Mouse (Mus musculus) cerebellum, adult 9-11 months (tissue): Measurements from ENCODE around the gene Ndufa13.
A peak's percentile ranks its signal among the peaks of the same experiment; 100 is the strongest.

Source experiments
- DNase-seq: peaks from one replicate; pipeline ENCODE4 v3.0.0; 2022

Ndufa13 gene

DNA sequence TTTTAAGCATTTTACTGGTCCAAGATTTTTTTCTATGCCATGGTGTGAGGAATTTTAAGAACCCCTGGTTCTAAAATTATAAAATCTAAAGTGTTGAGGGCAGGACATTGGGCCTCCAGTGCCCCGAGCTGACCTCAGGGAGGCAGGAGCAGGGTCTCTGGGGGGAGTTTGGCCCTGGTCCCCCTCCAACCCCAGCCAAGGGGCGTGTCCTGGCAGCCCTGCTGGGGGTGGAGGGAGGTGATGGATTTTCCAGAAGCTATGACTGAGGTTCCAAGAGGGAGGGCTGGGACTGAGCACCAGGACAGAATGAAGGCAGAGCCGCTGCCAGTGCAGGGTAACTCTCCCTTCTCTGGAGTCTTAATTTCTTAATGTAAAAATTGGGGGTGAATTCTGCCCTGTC, 24.4 kb downstream of the Ndufa13 start:
- no peak for DNase-seq

DNA sequence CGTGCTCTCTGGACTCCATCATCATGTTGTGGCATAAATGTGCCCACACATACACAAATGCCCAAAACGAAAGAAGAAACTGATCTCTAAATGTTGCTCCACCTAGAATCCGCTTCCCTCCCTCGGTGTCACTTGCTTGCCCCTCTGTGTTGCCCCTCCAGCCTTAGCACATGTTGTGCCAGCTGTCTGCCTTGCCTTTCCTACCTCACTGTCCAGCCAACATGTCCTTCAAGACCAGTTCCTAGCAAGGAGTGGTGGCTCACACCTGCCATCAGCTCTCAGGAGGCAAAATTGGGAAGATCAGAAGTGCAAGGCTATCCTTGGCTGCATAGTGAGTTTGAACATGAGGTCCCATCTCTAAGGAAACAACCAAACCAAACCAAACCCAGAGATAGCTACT, 25.0 kb downstream of the Ndufa13 start:
- no peak for DNase-seq

DNA sequence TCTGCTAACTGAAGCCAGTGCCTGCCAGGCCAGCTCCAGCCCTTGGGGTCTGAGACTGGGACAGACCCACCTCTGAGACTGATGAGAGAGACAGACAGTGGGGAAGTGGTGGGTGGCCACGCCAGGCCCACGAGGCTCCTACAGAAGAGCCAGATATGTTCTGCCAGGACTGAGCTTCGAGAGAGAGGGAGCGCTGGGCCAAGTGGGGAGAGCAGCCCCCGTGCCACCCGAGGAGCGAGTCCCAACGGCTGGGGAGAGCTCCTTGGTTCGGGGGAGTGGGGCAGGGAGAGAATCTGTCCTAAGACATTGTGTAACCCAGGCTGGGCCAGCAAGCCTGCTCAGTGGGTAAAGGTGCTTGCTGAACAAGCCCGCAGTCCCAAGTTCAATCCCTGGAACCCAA, 25.4 kb downstream of the Ndufa13 start:
- no peak for DNase-seq

DNA sequence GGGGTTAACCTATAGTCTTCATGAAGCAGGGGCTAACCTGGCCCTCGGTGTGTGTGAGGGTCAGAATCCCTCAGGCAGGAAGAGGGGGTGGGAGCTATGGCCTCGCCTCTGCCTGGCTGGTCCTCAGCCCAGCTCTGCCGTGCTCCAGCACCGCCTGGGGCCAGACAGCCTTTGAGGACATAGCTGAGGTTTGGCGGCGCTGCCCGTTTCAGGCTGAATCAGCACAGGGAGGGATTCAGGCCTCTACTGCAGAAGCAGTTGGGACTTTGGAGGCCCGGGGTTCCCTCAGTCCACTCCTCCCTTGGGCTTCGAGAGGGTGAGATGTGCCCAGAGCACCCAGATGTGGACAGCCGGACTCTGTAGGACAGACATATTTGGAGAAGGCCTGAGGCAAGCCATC, 26.3 kb downstream of the Ndufa13 start:
- no peak for DNase-seq

DNA sequence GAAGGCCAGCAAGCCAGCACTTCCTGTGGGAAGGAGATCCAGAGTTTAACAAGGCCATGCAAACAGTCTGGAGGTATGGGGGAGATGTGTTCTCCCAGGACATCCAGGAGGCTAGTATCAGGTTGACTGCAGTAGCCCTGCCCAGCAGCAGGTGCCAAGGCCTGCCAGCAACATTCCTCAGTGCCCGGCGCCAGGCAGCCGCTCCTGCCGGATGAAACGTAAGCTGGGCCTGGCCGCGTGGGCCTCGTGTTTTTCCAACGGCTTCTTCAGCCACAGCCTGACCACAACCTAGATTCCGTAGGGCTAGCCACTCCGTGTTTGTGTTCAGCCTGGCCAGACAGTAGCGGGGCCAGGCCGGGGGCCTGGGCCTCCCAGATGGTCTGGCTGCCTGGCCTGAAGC, 27.7 kb downstream of the Ndufa13 start:
- DNase-seq: no peak

DNA sequence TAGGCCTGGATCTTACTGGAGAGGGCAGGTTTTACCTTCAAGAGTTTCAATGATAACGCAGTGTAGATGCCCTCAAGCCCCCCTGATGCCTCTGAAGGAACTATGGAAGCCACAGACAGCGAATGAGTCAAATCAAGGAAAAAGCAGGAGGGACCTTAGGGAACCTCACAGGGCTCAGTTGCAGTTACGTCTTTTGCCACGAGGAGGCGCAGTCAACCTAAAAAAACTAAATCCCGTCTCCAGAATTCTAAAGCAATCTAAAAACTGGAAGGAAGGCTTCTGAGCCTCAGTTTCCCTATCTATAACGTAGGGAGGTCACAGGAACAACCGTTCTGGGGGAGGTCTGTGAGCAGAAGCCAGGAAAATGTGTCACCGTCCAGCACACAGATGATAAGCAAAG, 28.2 kb downstream of the Ndufa13 start:
- DNase-seq: no peak

DNA sequence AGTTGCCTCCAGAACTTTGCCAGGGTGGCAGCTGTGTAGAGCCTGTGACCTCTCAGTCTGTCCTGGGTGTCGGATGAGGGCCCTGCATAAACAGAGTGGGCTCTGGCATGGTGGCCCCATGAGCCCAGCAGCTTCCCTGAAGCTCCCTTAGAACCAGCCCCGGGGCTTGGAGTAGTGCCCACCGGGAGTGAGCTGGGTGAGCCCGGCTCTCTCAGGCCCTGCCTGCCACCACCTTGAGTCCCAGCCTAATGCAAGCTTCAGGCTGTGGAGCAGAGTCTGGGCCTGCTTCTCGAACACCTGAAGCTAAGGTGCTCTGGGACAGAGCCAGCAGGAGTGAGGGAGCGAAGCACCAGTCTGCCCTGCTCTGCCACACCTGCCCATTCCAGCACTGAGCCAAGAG, 31.5 kb downstream of the Ndufa13 start:
- no peak for DNase-seq

DNA sequence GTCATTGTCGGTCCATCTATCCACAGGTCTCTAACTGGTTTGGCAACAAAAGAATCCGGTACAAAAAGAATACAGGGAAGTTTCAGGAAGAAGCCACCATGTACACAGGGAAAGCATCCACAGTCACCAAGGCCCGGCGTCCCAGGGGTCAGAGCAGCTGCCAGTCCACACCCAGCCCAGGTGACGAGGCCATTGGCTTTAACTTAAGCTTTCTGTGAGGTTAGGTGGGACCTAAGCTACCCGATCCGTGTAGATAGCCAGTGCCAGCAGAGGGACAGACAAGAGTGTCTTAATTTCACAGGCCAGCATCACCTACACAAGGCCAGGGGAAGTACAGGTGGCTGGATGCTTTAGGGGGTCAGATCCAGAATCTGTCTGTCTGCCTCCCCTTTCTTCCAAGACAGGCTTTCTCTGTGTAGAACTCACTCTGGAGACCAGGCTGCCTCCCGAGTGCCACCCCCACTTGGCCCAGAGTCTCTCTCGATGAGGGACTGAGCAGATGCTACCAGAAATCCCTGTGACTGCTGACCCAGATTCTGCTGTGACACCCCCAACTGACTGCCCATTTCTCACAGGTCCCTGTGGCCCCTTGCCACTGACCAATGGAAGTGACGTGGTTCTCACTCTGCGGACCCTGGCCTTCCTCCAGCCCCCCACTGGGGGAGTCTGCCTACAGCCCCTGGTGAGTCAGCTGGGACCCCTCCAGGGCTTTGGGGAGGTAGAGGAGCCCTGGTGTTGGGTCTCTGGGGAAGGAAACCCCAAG, 32.2 kb downstream of the Ndufa13 start:
- DNase-seq: peak; percentile 79

DNA sequence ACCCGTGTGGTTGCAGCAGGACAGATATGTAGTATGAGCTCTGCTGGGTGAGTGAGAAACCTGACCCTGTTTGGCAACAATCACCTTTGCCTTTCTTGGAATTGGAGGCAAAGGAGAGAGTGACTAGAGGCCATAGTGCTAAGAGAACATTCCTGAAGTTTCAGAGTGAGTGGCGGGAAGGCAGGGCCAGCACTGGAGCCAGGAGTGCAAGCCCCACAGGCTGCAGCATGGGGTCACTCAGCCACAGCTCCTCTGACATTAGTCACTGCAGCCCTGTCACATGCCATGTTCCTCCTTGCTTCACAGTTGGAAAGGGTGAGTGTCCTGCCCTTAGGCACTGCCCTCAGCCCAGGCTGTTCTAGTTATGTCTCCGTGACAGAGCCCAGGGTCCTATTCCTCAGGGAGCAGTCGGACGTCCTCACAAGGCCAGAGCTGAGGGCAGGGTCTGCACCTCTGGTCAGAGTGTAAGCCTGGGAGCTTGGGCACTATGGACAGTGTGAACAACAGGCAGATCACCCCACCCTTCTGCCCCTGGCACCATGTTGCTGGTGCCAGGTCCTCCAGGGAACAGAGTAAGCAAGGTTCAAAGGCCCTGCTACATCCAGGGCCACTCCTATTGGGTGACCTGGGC, 34.5 kb downstream of the Ndufa13 start:
- DNase-seq: no peak

DNA sequence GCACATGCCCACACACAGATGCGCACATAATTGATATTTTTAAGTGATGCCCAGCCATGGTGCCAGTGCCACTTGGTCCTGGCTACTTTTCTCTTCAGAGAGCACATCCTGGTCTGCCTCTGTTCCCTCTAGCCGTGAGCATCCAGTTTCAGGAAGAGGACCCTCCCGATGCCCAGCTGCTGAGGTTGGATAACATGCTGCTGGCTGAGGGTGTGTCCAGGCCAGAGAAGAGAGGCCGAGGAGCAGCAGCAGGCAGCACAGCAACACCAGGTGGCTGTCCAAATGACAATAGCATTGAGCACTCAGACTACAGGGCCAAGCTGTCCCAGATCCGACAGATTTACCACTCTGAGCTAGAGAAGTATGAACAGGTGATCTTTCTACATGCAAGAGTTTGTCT, 38.2 kb downstream of the Ndufa13 start:
- DNase-seq: no peak

DNA sequence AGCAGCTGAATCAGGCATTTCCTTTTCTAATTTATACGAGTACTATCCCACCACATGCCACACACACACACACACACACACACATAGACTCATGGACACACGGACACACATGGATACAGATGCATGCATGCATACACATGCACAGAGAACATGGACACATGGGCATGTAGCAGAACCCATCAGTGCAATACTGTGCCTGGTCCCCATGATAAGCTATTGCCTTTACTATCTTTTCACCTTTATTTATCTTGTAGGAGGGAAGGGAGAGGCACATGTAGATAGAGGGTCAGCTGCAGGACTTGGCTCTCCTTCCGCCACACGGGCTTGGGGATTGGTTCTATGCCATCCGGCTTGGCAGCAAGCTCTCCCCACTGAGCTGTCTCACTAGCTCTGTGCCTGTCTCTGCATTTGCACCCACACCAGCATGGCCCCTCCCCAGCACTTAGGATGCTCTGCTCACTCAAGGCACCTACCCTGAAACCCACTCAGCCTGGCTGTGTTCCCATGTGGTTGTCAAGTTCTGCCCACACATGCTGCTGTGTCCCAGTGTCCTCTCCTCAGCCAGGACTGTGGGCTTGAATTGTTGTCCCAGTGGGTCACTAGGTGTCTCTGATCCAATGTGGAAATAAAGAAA, 38.9 kb downstream of the Ndufa13 start:
- DNase-seq: no peak

DNA sequence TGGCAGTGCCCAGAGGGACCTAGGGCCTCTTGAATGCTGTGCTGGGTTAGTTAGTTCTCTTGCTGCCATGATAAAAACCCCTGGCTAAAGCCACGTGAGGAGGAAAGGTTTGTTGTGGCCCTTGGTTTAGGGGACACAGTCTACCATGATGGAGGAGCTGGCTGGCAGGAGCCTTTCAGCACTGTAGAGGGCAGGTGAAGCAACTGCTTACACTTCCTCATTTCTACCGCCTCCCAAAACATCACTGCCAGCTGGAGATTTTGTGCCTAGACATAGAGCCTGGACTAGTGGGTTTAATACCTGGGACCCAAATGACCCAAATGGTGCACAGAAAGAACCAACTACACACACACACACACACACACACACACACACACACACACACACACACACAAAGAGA, 41.1 kb downstream of the Ndufa13 start:
- no peak for DNase-seq

DNA sequence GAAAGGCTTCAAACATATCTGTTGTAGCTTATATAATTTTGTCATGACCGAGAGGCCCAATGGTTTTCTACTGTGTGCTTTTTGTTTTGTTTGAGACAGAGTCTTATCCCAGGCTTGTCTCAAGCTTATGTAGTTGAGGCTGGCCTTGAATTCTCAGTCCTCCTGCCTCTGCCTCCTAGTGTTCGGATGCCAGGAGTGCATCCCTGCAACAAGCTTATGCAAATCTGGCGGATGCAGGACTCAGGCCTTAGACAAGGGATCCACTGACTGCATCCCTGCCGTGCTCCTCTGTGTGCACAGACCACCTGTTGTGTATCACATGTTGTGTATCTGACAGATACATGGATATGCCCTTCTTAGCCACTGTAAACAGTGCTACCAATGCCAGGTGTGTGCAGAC, 41.6 kb downstream of the Ndufa13 start:
- no peak for DNase-seq

DNA sequence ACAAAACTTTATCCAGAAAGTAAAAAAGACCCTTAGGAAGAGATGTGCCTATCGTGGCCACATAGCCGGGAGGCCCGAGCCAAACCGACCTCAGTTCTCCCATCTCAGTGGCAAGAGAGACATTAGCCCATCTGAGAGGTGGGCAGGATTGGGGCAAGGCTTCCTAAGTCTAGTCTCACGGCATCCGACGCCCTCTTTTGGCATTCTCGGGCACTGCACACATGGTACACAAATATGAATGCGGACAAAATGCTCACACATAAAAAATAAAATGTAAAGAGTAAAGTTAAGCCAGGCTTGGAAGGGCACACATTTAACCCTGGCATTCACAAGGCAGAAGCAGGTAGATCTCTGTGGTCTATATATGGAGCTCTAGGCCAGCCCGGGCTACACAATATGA, 48.5 kb downstream of the Ndufa13 start:
- no peak for DNase-seq

DNA sequence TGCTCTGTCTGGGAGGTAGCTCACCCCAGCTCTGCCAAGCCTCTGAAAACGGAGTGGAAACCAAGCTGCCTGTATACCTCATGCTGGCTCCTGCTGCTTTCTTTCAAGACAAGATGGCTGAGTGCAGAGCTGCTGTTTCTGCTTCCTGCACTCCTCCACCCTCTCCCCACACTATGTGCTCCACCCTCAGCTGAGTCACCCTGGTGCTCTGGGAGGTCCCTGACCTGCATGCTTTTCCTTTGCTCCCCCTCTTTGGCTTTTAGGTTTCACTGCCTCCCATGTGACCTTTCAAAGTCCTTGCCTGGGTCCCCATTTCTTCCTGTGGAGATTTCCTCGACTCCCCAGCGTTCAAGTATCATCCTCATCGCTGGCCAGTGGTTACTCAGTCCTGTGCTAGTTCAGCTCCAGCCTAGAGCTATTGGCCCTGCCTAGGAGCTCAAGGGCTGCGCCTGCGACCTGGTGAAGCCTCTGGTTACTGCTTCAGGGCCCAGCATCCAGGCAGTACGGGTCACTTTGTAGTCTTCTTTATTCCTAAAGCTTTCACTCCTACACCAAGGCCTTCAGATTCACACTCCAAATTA, 51.3 kb downstream of the Ndufa13 start:
- DNase-seq: no peak

DNA sequence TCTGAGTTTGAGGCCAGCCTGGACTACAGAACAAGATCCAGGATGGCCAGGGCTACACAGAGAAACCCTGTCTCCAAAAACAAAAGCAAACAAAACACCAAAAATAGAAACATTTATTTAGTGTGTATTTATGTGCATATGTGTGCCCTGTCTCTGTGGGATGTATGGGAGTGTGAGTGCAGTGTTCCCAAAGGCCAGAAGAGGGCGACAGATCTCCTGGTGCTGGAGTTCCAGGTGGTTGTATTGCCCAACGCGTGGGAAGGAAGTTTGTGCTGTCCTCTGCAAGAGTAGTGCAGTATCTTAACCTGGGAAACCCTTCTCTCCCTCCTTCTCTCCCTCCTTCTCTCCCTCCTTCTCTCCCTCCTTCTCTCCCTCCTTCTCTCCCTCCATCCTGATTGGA, 52.5 kb downstream of the Ndufa13 start:
- no peak for DNase-seq

DNA sequence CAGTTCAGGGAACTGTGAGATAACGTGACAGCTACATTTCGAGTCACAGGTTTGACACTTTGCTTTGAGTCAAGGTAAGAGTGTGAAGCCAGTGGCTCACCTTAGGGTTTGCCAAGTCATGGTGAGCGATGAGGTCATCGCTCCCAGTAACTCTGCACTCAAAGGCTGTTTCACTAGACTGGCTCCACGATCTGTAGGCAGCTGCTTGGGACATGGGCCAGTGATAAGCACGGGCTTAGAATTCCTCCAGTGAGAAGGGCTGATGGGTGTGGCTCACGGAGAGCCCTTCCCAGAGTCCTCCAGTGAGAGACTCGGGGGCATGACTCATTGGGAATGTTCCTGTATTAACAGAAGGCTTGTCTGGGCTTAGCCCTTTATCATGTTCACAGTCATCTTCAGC, 53.4 kb downstream of the Ndufa13 start:
- DNase-seq: no peak

DNA sequence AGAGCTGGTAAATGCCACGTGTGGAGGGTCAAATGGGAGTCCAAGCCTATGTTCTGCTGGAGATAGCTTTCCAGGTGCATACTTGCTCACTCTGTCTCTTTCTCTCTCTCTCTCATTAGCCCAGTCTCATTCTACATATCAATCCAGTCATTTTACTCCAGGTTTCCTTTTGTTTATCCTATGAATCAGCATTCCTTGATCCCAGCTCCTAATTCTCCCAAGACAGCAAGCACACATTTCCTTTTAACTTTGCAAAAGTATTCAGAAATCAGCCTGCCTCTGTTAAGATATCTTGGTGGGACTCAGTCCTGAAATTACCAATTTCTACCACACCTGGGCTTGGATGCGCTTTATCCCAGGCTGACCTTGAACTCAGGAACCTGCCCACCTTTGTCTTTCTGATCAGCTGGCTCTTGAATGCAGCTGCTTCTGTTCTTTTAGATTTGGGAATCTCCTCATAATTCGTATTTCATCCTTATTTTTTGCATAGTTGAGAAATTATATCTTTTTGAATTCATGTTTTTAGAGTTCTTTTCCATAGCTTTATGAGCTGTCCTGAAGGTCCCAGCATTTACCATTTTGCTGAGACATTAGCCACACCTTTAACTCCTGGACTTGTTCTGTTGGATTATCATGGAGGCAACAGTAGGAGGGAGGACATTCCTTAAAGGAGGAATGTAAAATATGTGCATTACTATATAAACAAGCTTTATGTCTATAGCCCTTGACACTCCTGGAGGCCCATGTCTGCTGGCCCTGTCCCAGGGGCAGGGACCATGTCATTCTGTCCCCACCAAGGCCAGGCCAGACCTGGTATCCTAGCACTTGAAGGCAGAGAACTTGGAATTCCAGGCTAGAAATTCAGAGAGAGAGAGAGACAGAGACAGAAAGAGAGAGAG, 54.9 kb downstream of the Ndufa13 start:
- no peak for DNase-seq
